Mouse (Mus musculus) MN1 (cell line): ENCODE measurements around the gene Gpx1.

Source experiments
- DNase-seq: peaks from one replicate; pipeline ENCODE4 v3.0.0-alpha.2; 2016; ENCODE audit warnings: low spot score

Gpx1 gene

GRCm38 (mm10) chr9:108340258-108341138 is 1.8 kb downstream of the Gpx1 start:
- DNase-seq = no peak

DNA sequence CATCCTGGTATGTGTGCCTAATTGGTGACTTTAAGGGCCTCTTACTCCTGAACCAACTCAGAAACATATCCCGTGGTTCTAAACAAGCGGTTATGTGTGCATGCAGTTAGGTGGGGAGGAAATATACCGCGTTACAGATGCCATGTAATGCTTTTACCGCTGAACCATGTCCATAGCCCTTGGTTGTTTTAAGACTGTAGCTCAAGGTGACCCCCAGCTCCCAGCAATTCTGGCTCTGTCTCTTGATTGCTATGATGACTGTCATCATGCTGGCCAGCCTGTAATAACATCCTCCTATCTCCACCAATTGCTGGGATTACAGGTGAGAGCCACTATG is 2.4 kb downstream of the Gpx1 start:
- no peak for DNase-seq

GRCm38 (mm10) chr9:108341801-108342200 is 3.1 kb downstream of the Gpx1 start:
- DNase-seq = no peak

DNA sequence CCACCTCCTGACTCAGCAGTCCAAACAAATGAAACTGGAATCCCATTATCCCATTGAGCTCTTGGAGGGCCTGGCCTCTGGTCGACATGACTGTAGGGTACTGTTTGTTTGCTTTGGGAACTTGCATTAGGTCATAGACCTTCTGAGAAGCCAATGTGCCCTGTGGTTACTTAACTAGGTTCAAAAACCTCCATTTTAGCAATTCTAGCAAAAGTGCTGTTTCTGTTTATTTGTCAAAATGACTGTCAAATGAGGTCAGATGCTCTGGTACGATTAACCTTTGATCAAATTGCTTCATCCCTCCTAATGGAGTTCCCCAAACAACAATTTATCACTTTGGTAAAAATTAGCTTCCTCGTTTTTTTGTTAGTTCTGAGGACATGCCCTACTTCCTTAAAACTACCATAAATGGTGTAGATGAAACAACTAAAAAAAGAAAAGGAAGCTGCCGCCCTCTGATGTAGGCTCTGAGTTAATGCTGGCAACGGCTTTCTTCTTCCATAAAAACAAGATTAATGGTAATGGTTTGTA is 3.7 kb downstream of the Gpx1 start:
- DNase-seq = peak; percentile 30

- DNase-seq = no peak
Observed at GRCm38 (mm10) chr9:108343331-108343730, 4.6 kb downstream of the Gpx1 start.

- no peak for DNase-seq
Observed at GRCm38 (mm10) chr9:108343835-108344234, 5.1 kb downstream of the Gpx1 start.

DNA sequence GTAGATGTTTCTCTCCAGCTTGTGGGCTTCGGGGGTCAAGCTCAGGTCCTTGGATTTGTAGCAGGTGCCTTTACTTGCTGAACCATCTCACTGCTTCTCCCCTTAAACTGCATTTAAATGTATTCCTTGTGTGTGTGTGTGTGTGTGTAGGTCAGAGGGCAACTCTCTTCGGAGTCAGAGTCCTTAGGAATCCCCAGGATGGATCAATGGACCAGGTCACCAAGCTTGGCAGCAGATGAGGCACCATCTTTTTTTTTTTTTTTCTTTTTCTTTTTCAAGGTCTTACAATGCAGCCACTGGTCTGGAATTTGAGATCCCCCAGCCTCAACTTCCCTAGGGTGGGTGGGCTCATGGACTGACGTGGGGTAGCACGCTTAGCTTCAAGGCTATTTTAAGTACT is 5.8 kb downstream of the Gpx1 start:
- no peak for DNase-seq

GRCm38 (mm10) chr9:108347024-108347423 is 8.3 kb downstream of the Gpx1 start:
- DNase-seq = no peak

GRCm38 (mm10) chr9:108347540-108348289 is 9.0 kb downstream of the Gpx1 start, which contains the start of gene Usp4:
TSS of gene Usp4 (plus strand) at chr9:108347853.
- DNase-seq = peak; percentile 91

DNA sequence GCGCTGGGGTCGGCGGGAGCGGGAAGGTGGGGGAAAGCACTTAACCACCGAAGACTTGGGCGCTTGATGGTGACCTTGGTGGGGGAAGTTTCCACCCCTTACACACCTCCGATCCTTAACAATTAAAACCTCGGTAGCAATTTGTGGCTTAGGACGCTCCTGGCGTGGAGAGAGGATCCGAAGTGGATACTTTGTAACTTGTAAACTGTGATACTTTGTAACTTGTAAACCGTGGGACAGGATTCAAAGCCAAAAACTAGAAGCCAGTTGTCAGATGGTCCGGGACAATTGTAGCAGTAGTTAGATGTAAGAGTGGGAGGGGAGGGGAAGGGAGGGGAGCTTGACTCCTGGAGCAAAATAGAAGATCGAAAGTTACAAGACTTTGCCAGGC is 9.6 kb downstream of the Gpx1 start:
- DNase-seq = peak; percentile 18

DNA sequence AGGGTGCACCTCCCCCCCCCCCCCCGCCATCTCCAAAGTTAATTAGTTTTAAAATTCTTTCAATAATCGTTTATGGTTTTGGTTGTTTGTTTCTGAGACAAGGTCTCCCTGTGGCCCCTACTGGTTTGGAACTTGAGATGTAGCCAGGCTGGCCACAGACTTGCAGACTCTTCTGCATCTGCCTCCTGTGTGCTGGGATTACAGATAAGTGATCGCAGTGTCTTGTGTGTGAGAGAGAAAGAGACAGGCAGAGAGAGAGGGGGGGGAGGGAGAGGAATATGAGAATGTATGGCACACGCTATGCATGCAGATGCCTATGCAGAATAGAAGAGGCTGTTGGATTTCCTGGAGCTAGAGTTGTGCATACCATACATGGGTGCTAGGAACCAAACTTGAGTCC is 11.0 kb downstream of the Gpx1 start:
- DNase-seq = no peak

DNA sequence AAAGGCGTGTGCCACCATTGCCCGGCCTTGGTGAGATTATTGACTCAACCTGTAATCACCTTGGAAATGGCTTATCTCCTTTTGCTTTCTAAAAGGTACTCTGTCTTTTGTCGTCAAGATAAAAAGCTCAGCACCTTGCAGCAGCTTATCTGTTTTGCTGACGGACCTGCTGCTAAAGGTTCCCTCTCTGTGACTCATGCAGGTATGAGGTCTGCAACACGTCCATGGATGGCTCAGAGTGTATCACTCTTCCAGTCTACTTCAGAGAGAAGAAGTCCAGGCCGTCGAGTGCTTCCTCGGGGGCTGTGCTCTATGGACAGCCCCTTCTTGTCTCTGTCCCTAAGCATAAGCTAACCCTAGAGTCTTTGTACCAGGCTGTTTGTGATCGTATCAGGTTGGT is 39.5 kb downstream of the Gpx1 start:
- DNase-seq = no peak

DNA sequence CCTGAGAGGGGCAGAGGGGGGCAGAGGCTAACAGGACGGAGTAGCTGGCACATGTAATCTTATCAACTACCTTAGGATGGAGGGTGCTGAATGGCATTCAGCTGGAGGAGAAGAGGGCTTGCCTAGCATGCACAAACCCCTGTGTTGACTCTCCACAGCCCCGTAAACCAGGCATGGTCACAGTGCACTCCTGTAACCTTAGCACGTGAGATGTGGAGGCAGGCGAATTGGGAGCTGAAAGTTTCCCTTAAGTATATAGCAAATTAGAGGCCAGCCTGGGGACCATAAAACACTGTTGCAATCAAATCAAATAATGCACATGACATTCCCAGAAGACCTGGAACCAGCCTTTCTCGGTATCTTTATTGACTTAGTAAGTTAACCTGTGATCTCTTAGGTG is 40.0 kb downstream of the Gpx1 start:
- no peak for DNase-seq

- no peak for DNase-seq
Observed at GRCm38 (mm10) chr9:108379294-108379693, 40.6 kb downstream of the Gpx1 start.

GRCm38 (mm10) chr9:108381382-108381781 is 42.7 kb downstream of the Gpx1 start:
- no peak for DNase-seq

- peak; percentile 16 for DNase-seq
Observed at GRCm38 (mm10) chr9:108385006-108385405, 46.3 kb downstream of the Gpx1 start.

- DNase-seq = no peak
Observed at GRCm38 (mm10) chr9:108386816-108387215, 48.1 kb downstream of the Gpx1 start.

- no peak for DNase-seq
Observed at GRCm38 (mm10) chr9:108388601-108389000, 49.9 kb downstream of the Gpx1 start.

DNA sequence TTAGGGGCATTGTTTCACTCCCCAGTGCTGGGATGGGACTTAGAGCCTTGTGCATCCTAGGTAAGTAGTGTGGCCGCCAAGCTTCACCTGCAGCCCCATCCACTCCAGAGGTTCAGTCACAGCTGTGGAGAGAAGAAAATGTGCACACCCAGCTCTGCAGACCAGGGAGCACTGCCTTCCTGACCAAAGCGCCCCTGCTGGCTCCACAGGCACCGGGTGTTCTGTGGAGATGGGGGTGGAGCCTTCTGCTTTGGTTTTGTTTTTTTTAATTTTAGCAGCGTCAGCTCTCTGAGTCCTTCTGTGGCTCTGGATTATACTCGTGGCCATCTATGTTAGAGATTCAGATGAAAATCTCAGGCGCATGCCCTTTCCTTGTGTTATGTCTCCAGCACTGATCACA is 50.5 kb downstream of the Gpx1 start:
- DNase-seq = no peak
